In the genomic region with DNA sequence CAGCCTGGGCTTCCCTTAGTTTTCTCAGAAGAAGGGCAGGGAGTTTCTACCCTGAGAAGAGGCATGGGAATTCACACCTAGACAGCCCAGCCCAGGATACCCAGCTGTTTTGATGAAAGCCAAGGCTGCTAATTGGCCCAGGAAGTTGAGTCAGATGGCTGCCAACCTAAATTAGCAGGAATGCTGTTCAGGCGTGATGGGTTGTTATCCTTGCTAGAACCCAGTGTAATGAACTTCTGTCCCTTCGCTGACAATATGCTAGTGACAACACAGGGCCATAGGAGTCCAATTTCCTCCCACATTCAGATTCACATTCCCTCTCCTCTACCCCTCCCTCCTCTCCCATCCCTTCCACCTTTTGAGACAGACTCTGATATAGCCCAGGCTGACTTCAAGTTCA, we compare ENCODE assay signal across 27 mouse cellular contexts. TPM values are rescaled to one million over a fixed set of nuclear protein-coding genes. Genes with fewer than 3 reads are reported as not detected.
A peak's percentile ranks its signal among the peaks of the same experiment; 100 is the strongest.
DNase-seq lines count a peak whose midpoint lies in the region; ATAC-seq and TF ChIP-seq lines count a peak whose summit lies in the region.
"Had no signal": no experiment of that assay in that cellular context is flagged by ENCODE, and none has a peak within 500 bp of the region (broad histone marks: within the 10 kb centered on the region; RNA-seq: fewer than 3 reads in every experiment).

No protein-coding gene starts in this region.

- no peak overlapping the region for H3K4me3 ChIP-seq in forebrain, embryonic 10.5 days
- no peak overlapping the region for H3K4me3 ChIP-seq in forebrain, embryonic 11.5 days (ENCODE audit: low read depth, low read length)
- no peak overlapping the region for H3K4me3 ChIP-seq in kidney, postnatal 0 days (replicated peaks; ENCODE audit: low read depth, low read length)
- H3K4me3 ChIP-seq in forebrain, postnatal 0 days (ENCODE audit: low read depth, low read length): no peak overlapping the region
- H3K4me3 ChIP-seq in liver, embryonic 12.5 days: no peak overlapping the region
- H3K4me3 ChIP-seq: embryonic facial prominence, embryonic 12.5 days; erythroblast, embryonic 14.5 days; hindbrain, embryonic 10.5 days; limb, embryonic 13.5 days; liver, embryonic 13.5 days; midbrain, embryonic 13.5 days; neural tube, embryonic 12.5 days had no signal

- no peak overlapping the region for H3K4me2 ChIP-seq in forebrain, embryonic 11.5 days (ENCODE audit: low read depth, low read length, severe bottlenecking)
- no peak overlapping the region for H3K4me2 ChIP-seq in kidney, postnatal 0 days (ENCODE audit: low read length)
- no peak overlapping the region for H3K4me2 ChIP-seq in forebrain, postnatal 0 days (ENCODE audit: low read depth)
- H3K4me2 ChIP-seq in liver, embryonic 12.5 days: no peak overlapping the region
- H3K4me2 ChIP-seq: embryonic facial prominence, embryonic 12.5 days; heart, embryonic 11.5 days; limb, embryonic 13.5 days; liver, embryonic 13.5 days; midbrain, embryonic 13.5 days; neural tube, embryonic 12.5 days had no signal

- no peak overlapping the region for H3K9ac ChIP-seq in forebrain, embryonic 11.5 days (ENCODE audit: low read length)
- no peak overlapping the region for H3K9ac ChIP-seq in kidney, postnatal 0 days (ENCODE audit: low read depth, low read length)
- H3K9ac ChIP-seq in forebrain, postnatal 0 days: no peak overlapping the region
- no peak overlapping the region for H3K9ac ChIP-seq in liver, embryonic 12.5 days
- H3K9ac ChIP-seq: embryonic facial prominence, embryonic 12.5 days; limb, embryonic 13.5 days; liver, embryonic 13.5 days; midbrain, embryonic 13.5 days; neural tube, embryonic 12.5 days had no signal

- DNase-seq in forebrain, embryonic 10.5 days (ENCODE audit: extremely low spot score, low spot score): no peak
- DNase-seq in forebrain, embryonic 11.5 days (ENCODE audit: low spot score): no peak
- peak; percentile 44 for DNase-seq in kidney, postnatal 0 days (ENCODE audit: low spot score)
- DNase-seq in kidney, postnatal 36 days: no peak
- DNase-seq in brain, adult 2 months (ENCODE audit: low read depth, low spot score): peak; percentile 73
- DNase-seq in forebrain, postnatal 0 days: peak; percentile 54
- DNase-seq in lung, postnatal 36 days: no peak
- DNase-seq: cerebellum, adult 8-10 months; gastrocnemius, postnatal 14 days; heart, adult 11 months; kidney, postnatal 14 days; liver, embryonic 13.5 days; lung, adult 2 months; lung, postnatal 14 days; thymus, adult 18-20 months; thymus, postnatal 4 days had no signal

- H3K27ac ChIP-seq in forebrain, embryonic 10.5 days: 0 out of 2 replicates have a peak overlapping the region, but pooled peaks have one; percentile 4
- H3K27ac ChIP-seq in forebrain, embryonic 11.5 days (ENCODE audit: low read depth, low read length): no peak overlapping the region
- no peak overlapping the region for H3K27ac ChIP-seq in kidney, postnatal 0 days
- no peak overlapping the region for H3K27ac ChIP-seq in forebrain, postnatal 0 days (ENCODE audit: low read depth, low read length)
- H3K27ac ChIP-seq in liver, embryonic 12.5 days: no peak overlapping the region
- H3K27ac ChIP-seq: embryonic facial prominence, embryonic 12.5 days; hindbrain, embryonic 10.5 days; limb, embryonic 13.5 days; liver, embryonic 13.5 days; midbrain, embryonic 13.5 days; neural tube, embryonic 12.5 days had no signal

- peaks cover 43% of the 10 kb centered on the region for H3K4me1 ChIP-seq in forebrain, embryonic 10.5 days
- H3K4me1 ChIP-seq in forebrain, embryonic 11.5 days (replicated peaks; ENCODE audit: control insufficient read depth, insufficient read depth, low read length): peaks cover 6% of the 10 kb centered on the region; the same call in 1 of the 2 replicates
- no peaks in the 10 kb centered on the region for H3K4me1 ChIP-seq in kidney, postnatal 0 days (replicated peaks; ENCODE audit: insufficient read depth, low read length)
- H3K4me1 ChIP-seq in forebrain, postnatal 0 days (ENCODE audit: insufficient read depth): 0 out of 2 replicates have a peak, but pooled peaks cover 10% of the 10 kb centered on the region
- H3K4me1 ChIP-seq in liver, embryonic 12.5 days: no peaks in the 10 kb centered on the region
- H3K4me1 ChIP-seq: embryonic facial prominence, embryonic 12.5 days; liver, embryonic 13.5 days had no signal

- 65% methylated on average over 2 of the region's 2 CpGs for WGBS in forebrain, embryonic 10.5 days
- 65% methylated on average over 2 of the region's 2 CpGs for WGBS in forebrain, embryonic 11.5 days
- 32% methylated on average over 2 of the region's 2 CpGs for WGBS in kidney, postnatal 0 days
- WGBS in forebrain, postnatal 0 days: 35% methylated on average over 2 of the region's 2 CpGs
- WGBS in liver, embryonic 12.5 days (ENCODE audit: insufficient replicate concordance): 31% methylated on average over 2 of the region's 2 CpGs

- H3K27me3 ChIP-seq in forebrain, embryonic 10.5 days (ENCODE audit: poor library complexity, severe bottlenecking): peaks cover 6% of the 10 kb centered on the region; the same call in 1 of the 2 replicates
- no peaks in the 10 kb centered on the region for H3K27me3 ChIP-seq in forebrain, embryonic 11.5 days (ENCODE audit: control insufficient read depth, insufficient read depth, low read length)
- no peaks in the 10 kb centered on the region for H3K27me3 ChIP-seq in kidney, postnatal 0 days (ENCODE audit: insufficient read depth, low read length)
- H3K27me3 ChIP-seq in forebrain, postnatal 0 days (ENCODE audit: insufficient read depth, low read length): no peaks in the 10 kb centered on the region
- H3K27me3 ChIP-seq in liver, embryonic 12.5 days (replicated peaks): peaks cover 8% of the 10 kb centered on the region; the same call in 1 of the 2 replicates
- H3K27me3 ChIP-seq: embryonic facial prominence, embryonic 12.5 days; limb, embryonic 13.5 days; liver, embryonic 13.5 days; midbrain, embryonic 13.5 days; neural tube, embryonic 12.5 days; Patski had no signal

- no peaks in the 10 kb centered on the region for H3K36me3 ChIP-seq in forebrain, embryonic 10.5 days (replicated peaks)
- no peaks in the 10 kb centered on the region for H3K36me3 ChIP-seq in forebrain, embryonic 11.5 days (ENCODE audit: control insufficient read depth, insufficient read depth, low read length)
- no peaks in the 10 kb centered on the region for H3K36me3 ChIP-seq in kidney, postnatal 0 days (ENCODE audit: insufficient read depth, low read length)
- H3K36me3 ChIP-seq in forebrain, postnatal 0 days (ENCODE audit: insufficient read depth): no peaks in the 10 kb centered on the region
- H3K36me3 ChIP-seq in liver, embryonic 12.5 days: no peaks in the 10 kb centered on the region
- H3K36me3 ChIP-seq: embryonic facial prominence, embryonic 12.5 days; hindbrain, embryonic 10.5 days; limb, embryonic 13.5 days; liver, embryonic 13.5 days; midbrain, embryonic 13.5 days; neural tube, embryonic 12.5 days had no signal

- H3K9me3 ChIP-seq in forebrain, embryonic 10.5 days: no peaks in the 10 kb centered on the region
- H3K9me3 ChIP-seq in forebrain, embryonic 11.5 days (ENCODE audit: control insufficient read depth, low read length): no peaks in the 10 kb centered on the region
- no peaks in the 10 kb centered on the region for H3K9me3 ChIP-seq in kidney, postnatal 0 days (replicated peaks; ENCODE audit: low read length)
- no peaks in the 10 kb centered on the region for H3K9me3 ChIP-seq in forebrain, postnatal 0 days (ENCODE audit: low read length)
- H3K9me3 ChIP-seq in liver, embryonic 12.5 days (replicated peaks): no peaks in the 10 kb centered on the region
- H3K9me3 ChIP-seq: embryonic facial prominence, embryonic 12.5 days; hindbrain, embryonic 10.5 days; limb, embryonic 13.5 days; liver, embryonic 13.5 days; midbrain, embryonic 13.5 days; neural tube, embryonic 12.5 days had no signal

- TF ChIP-seq CTCF in kidney, postnatal 0 days (IDR thresholded peaks at IDR 0.05; ENCODE audit: low read depth): no peak
- no peak for TF ChIP-seq CTCF in forebrain, postnatal 0 days (IDR thresholded peaks at IDR 0.05; ENCODE audit: low read depth)

- no peak for ATAC-seq in forebrain, embryonic 11.5 days (replicated peaks; ENCODE audit: low FRiP score)
- no peak for ATAC-seq in kidney, postnatal 0 days (replicated peaks; ENCODE audit: low FRiP score, low read depth)
- ATAC-seq in forebrain, postnatal 0 days: peak; percentile 50
- no peak for ATAC-seq in liver, embryonic 12.5 days
- ATAC-seq: intestine, postnatal 0 days; midbrain, embryonic 13.5 days; Patski had no signal

RNA-seq across cellular contexts. Expression of gene Cyp11a1, which starts 6.7 kb away (rescaled TPM):
- not detected in 2 replicates for polyA plus RNA-seq in forebrain, embryonic 10.5 days (2016; fragmentation: Nextera tagmentation; extraction: Ambion mirVana)
- not detected in 2 replicates for polyA plus RNA-seq in forebrain, embryonic 11.5 days (2014; fragmentation: Nextera tagmentation; extraction: Ambion mirVana)
- 0.31 and 0.64 TPM in 2 replicates for polyA plus RNA-seq in kidney, postnatal 0 days (2015; fragmentation: Nextera tagmentation; extraction: Ambion mirVana)
- total RNA-seq in forebrain, postnatal 0 days (2014; rRNA removed): 0.29 and 1.2 TPM in 2 replicates
- polyA plus RNA-seq in forebrain, postnatal 0 days (2015; fragmentation: Nextera tagmentation; extraction: Ambion mirVana): 0.77 and 0.88 TPM in 2 replicates
- polyA plus RNA-seq in liver, embryonic 12.5 days (2016; fragmentation: Nextera tagmentation; extraction: Ambion mirVana): 0.10 TPM in 1 of 2 replicates, not detected in the other
- polyA plus RNA-seq: heart, embryonic 11.5 days; hindbrain, embryonic 10.5 days; neural tube, embryonic 12.5 days had no signal

RNA-seq across cellular contexts. Expression of gene Stra6, which starts 50.7 kb away (rescaled TPM):
- polyA plus RNA-seq in forebrain, embryonic 10.5 days (2016; fragmentation: Nextera tagmentation; extraction: Ambion mirVana): 33.0 and 37.1 TPM in 2 replicates
- 18.0 and 21.8 TPM in 2 replicates for polyA plus RNA-seq in forebrain, embryonic 11.5 days (2014; fragmentation: Nextera tagmentation; extraction: Ambion mirVana)
- polyA plus RNA-seq in kidney, postnatal 0 days (2015; fragmentation: Nextera tagmentation; extraction: Ambion mirVana): 12.2 and 13.2 TPM in 2 replicates
- 13.9 and 16.2 TPM in 2 replicates for total RNA-seq in forebrain, postnatal 0 days (2014; rRNA removed)
- polyA plus RNA-seq in forebrain, postnatal 0 days (2015; fragmentation: Nextera tagmentation; extraction: Ambion mirVana): 9.6 and 11.0 TPM in 2 replicates
- 0.60 and 1.2 TPM in 2 replicates for polyA plus RNA-seq in liver, embryonic 12.5 days (2016; fragmentation: Nextera tagmentation; extraction: Ambion mirVana)
- total RNA-seq: megakaryocyte, adult 5-6 weeks had no signal
- polyA plus RNA-seq: erythroblast, embryonic 14.5 days had no signal

Comparison
In these comparisons a context has a peak if more than half of its experiments do, and no peak if none do; other contexts are left out.
1. DNase-seq: peak in kidney, postnatal 0 days (single experiment), brain, adult 2 months (single experiment) and forebrain, postnatal 0 days (single experiment); none in forebrain, embryonic 10.5 days (single experiment), forebrain, embryonic 11.5 days (single experiment), kidney, postnatal 36 days (0 of 2) and lung, postnatal 36 days (single experiment).